21 mouse cellular contexts compared by ENCODE assay signal in genomic region chr6:56029986-56030385, GRCm38 (mm10). TPM values are rescaled to one million over a fixed set of nuclear protein-coding genes. Genes with fewer than 3 reads are reported as not detected.
"Had no signal": no experiment of that assay in that cellular context is flagged by ENCODE, and none has a peak within 500 bp of the region (broad histone marks: within the 10 kb centered on the region; RNA-seq: fewer than 3 reads in every experiment).

No protein-coding gene starts in this region.

- H3K36me3 ChIP-seq: liver, embryonic 13.5 days; liver, embryonic 15.5 days; lung, embryonic 15.5 days; midbrain, embryonic 13.5 days; neural tube, embryonic 13.5 days; neural tube, embryonic 15.5 days had no signal

- H3K4me3 ChIP-seq: liver, embryonic 13.5 days; liver, embryonic 15.5 days; lung, embryonic 15.5 days; megakaryocyte, embryonic 14.5 days; midbrain, embryonic 13.5 days; neural tube, embryonic 13.5 days; neural tube, embryonic 15.5 days had no signal

- H3K4me2 ChIP-seq: liver, embryonic 13.5 days; liver, embryonic 15.5 days; lung, embryonic 15.5 days; midbrain, embryonic 13.5 days; neural tube, embryonic 13.5 days; neural tube, embryonic 15.5 days had no signal

- ATAC-seq: liver, postnatal 0 days; lung, postnatal 0 days; midbrain, embryonic 13.5 days had no signal

- H3K27ac ChIP-seq: liver, embryonic 13.5 days; liver, embryonic 15.5 days; lung, embryonic 15.5 days; macrophage; midbrain, embryonic 13.5 days; neural tube, embryonic 13.5 days; neural tube, embryonic 15.5 days had no signal

- H3K9ac ChIP-seq: liver, embryonic 13.5 days; liver, embryonic 15.5 days; liver, postnatal 0 days; lung, embryonic 15.5 days; midbrain, embryonic 13.5 days; neural tube, embryonic 13.5 days; neural tube, embryonic 15.5 days had no signal

- H3K9me3 ChIP-seq: liver, embryonic 13.5 days; liver, embryonic 15.5 days; lung, embryonic 15.5 days; megakaryocyte, embryonic 14.5 days; midbrain, embryonic 13.5 days; neural tube, embryonic 13.5 days; neural tube, embryonic 15.5 days had no signal

- H3K27me3 ChIP-seq: liver, embryonic 13.5 days; liver, embryonic 15.5 days; lung, embryonic 15.5 days; megakaryocyte, embryonic 14.5 days; midbrain, embryonic 13.5 days; neural tube, embryonic 13.5 days; neural tube, embryonic 15.5 days had no signal

- H3K4me1 ChIP-seq: liver, embryonic 13.5 days; liver, embryonic 15.5 days; lung, embryonic 15.5 days; megakaryocyte, embryonic 14.5 days; neural tube, embryonic 15.5 days had no signal

- DNase-seq: liver, embryonic 13.5 days; liver, postnatal 0 days; lung, adult 2 months; lung, postnatal 14 days; lung, postnatal 36 days; right cerebral cortex, adult 18-20 months; right cerebral cortex, postnatal 25 days; right cerebral cortex, postnatal 4 days; spleen, adult 18-20 months; thymus, adult 18-20 months; thymus, postnatal 14 days; thymus, postnatal 36 days had no signal

RNA-seq across cellular contexts. Expression of gene Ppp1r17, which starts 12.7 kb away (rescaled TPM):
- polyA plus RNA-seq: liver, embryonic 13.5 days; liver, embryonic 15.5 days; liver, postnatal 0 days; lung, adult 2 months; lung, postnatal 0 days; macrophage; small intestine, adult 2 months had no signal
